Mouse (Mus musculus): ENCODE measurements around the gene Adcy4. TPM values are rescaled to one million over a fixed set of nuclear protein-coding genes. Genes with fewer than 3 reads are reported as not detected.

Gene Adcy4
- total and polyA plus RNA-seq, 3 experiments: 16.1 to 40.0 (median 20.3) TPM

DNA sequence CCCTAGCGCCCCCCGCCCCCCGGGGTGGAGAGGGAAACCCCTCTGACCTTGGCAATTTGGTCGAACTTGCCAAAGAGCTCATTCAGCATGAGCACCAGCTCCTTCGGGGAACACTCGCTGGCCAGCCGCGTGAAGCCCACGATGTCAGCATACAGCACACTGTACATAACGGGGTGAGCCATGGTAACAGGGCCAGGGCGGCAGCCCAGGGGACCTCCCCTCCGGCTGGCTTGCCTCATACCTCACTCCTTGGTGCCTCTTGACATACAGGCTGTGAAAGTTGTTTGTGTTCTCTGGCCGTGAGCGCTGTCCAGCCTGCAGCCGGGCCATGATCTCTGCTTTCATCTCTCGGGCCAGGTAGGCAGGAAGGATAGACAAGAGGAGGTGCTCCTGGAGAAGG lies 4.2 kb downstream of the Adcy4 start:
- Histone ChIP-seq H3K27me3 (ENCODE audit: control insufficient read depth, insufficient read depth, low read length) (no peaks in the 10 kb centered on the region), H3K27ac (no peak overlapping the region), H3K4me3 (no peak overlapping the region), H3K79me2 (replicated peaks; ENCODE audit: control insufficient read depth, insufficient read depth, low read length) (no peaks in the 10 kb centered on the region), H3K4me1 (ENCODE audit: control insufficient read depth, insufficient read depth, low read length) (peaks cover 7% of the 10 kb centered on the region), H3K9ac (ENCODE audit: low read depth, low read length) (no peak overlapping the region), H3K36me3 (ENCODE audit: control insufficient read depth, insufficient read depth, low read length) (no peaks in the 10 kb centered on the region; the same call in 1 of the 2 replicates)
- TF ChIP-seq POLR2A (IDR thresholded peaks at IDR 0.05; ENCODE audit: insufficient read depth, low read depth, low read length) (no peak), EP300 (IDR thresholded peaks at IDR 0.05; ENCODE audit: insufficient read depth, low read depth, low read length) (no peak), CTCF (IDR thresholded peaks at IDR 0.05) (no peak)
- 72% methylated on average over 16 of the region's 16 CpGs for WGBS
- DNase-seq: peak; percentile 3 to 12
- intact Hi-C loops (cut with DNase I): loop anchor here (2.0 to 5.0 kb wide), 2 partner anchors 87 to 138 kb away; no protein-coding TSS in a partner anchor

DNA sequence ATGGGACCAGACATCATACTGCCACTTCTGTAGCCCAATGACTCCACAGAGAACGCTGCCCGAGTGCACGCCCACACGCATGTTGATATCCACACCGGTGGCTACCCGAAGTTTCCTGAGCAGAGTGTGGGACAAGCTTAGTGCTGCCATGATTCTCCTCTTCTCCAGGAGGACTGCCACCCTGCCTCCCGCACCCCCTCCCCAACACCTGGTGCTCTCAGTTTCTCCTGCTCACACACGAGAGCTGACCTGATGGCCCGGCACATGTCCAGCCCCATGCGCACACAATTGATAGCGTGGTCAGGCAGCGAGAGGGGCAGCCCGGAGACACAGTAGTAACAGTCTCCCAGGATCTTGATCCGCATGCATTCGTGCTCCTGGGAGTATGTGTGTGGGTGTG lies 5.2 kb downstream of the Adcy4 start:
- DNase-seq: peak in 1 of 2 experiments; percentile 13
- Histone ChIP-seq H3K27me3 (ENCODE audit: control insufficient read depth, insufficient read depth, low read length) (no peaks in the 10 kb centered on the region), H3K4me3 (no peak overlapping the region), H3K27ac (no peak overlapping the region), H3K4me1 (ENCODE audit: control insufficient read depth, insufficient read depth, low read length) (peaks cover 7% of the 10 kb centered on the region), H3K36me3 (ENCODE audit: control insufficient read depth, insufficient read depth, low read length) (no peaks in the 10 kb centered on the region; the same call in 1 of the 2 replicates), H3K9ac (ENCODE audit: low read depth, low read length) (no peak overlapping the region), H3K79me2 (replicated peaks; ENCODE audit: control insufficient read depth, insufficient read depth, low read length) (no peaks in the 10 kb centered on the region)
- intact Hi-C loops (cut with DNase I): no loop called here
- no peak for TF ChIP-seq CTCF (IDR thresholded peaks at IDR 0.05)
- no peak for TF ChIP-seq POLR2A (IDR thresholded peaks at IDR 0.05; ENCODE audit: insufficient read depth, low read depth, low read length)
- TF ChIP-seq EP300 (IDR thresholded peaks at IDR 0.05; ENCODE audit: insufficient read depth, low read depth, low read length): no peak
- 85% methylated on average over 15 of the region's 15 CpGs for WGBS

DNA sequence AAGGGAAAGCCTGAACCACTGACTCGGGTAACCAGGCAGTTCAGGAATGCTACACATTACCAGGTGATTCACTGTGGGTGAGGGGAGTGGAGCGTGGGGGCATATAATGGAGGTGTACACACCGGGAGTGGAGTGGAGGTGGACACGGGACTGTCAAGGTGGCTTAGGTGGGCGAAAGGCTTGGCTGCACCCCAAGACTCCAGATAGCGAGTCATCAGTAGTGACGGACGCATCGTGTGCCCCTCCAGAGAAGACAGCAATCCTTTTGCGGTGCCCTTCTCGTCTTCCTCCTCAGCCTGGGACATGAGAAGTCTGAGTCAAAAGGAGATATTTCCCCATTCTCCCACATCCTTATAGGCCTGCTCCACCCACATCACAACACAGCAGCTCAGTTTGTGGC lies 6.1 kb downstream of the Adcy4 start:
- Histone ChIP-seq H3K4me1 (ENCODE audit: control insufficient read depth, insufficient read depth, low read length) (peaks cover 7% of the 10 kb centered on the region), H3K79me2 (replicated peaks; ENCODE audit: control insufficient read depth, insufficient read depth, low read length) (no peaks in the 10 kb centered on the region), H3K36me3 (ENCODE audit: control insufficient read depth, insufficient read depth, low read length) (no peaks in the 10 kb centered on the region; the same call in 1 of the 2 replicates), H3K27ac (peak overlapping the region; percentile 17), H3K27me3 (ENCODE audit: control insufficient read depth, insufficient read depth, low read length) (no peaks in the 10 kb centered on the region), H3K4me3 (no peak overlapping the region), H3K9ac (ENCODE audit: low read depth, low read length) (no peak overlapping the region)
- DNase-seq: peak in 1 of 2 experiments; percentile 17
- TF ChIP-seq EP300 (IDR thresholded peaks at IDR 0.05; ENCODE audit: insufficient read depth, low read depth, low read length) (no peak), CTCF (IDR thresholded peaks at IDR 0.05) (no peak), POLR2A (IDR thresholded peaks at IDR 0.05; ENCODE audit: insufficient read depth, low read depth, low read length) (no peak)
- intact Hi-C loops (cut with DNase I): no loop called here
- 81% methylated on average over 11 of the region's 11 CpGs for WGBS

DNA sequence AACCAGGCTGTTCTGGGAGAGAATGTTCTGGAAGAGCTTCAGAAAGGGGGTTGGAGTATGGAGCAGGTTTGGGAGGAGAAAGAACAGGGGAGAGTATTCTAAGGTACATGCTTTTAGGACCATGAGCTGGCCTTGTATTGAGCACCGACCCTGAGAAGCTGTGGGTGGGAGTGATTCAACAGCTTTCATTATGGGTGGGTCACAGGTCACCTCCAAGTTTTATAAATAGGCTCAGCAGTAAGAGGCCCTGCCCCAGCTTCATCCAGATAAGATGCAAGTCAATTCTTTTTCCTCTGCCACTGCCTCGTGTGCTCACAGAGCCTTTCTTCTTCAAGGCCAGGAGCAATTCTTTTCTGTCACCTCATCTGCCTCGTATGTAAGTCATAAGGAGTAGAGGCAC lies 6.7 kb downstream of the Adcy4 start:
- Histone ChIP-seq H3K4me1 (ENCODE audit: control insufficient read depth, insufficient read depth, low read length) (peaks cover 6% of the 10 kb centered on the region), H3K4me3 (no peak overlapping the region), H3K27me3 (ENCODE audit: control insufficient read depth, insufficient read depth, low read length) (no peaks in the 10 kb centered on the region), H3K79me2 (replicated peaks; ENCODE audit: control insufficient read depth, insufficient read depth, low read length) (no peaks in the 10 kb centered on the region), H3K36me3 (ENCODE audit: control insufficient read depth, insufficient read depth, low read length) (no peaks in the 10 kb centered on the region; the same call in 1 of the 2 replicates), H3K9ac (ENCODE audit: low read depth, low read length) (no peak overlapping the region), H3K27ac (peak overlapping the region; percentile 17)
- no peak for TF ChIP-seq CTCF (IDR thresholded peaks at IDR 0.05)
- intact Hi-C loops (cut with DNase I): no loop called here
- DNase-seq: no peak
- WGBS: 36% methylated on average over 3 of the region's 3 CpGs

DNA sequence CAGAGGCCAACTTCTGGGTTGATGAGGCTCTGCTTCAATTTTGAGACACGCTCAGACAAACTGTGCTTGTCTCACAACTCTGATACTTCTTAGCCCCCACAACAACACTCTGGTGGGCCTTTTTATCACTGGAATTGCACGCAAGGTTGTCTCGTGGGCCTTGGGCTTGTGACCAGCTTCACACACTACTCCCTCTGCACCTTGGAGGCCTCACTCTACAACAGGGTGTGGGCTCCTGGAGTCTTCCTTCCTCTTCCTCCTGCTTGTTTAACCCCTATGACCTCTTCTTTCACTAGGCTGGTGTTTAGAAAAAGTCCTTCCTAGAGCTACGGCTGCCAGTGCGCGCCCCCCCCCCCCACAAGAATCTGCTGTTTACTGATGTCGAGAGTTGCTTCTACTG lies 7.2 kb downstream of the Adcy4 start:
- Histone ChIP-seq H3K4me3 (no peak overlapping the region), H3K79me2 (replicated peaks; ENCODE audit: control insufficient read depth, insufficient read depth, low read length) (no peaks in the 10 kb centered on the region), H3K4me1 (ENCODE audit: control insufficient read depth, insufficient read depth, low read length) (peaks cover 6% of the 10 kb centered on the region), H3K27ac (no peak overlapping the region), H3K9ac (ENCODE audit: low read depth, low read length) (no peak overlapping the region), H3K27me3 (ENCODE audit: control insufficient read depth, insufficient read depth, low read length) (no peaks in the 10 kb centered on the region), H3K36me3 (ENCODE audit: control insufficient read depth, insufficient read depth, low read length) (no peaks in the 10 kb centered on the region; the same call in 1 of the 2 replicates)
- TF ChIP-seq POLR2A (IDR thresholded peaks at IDR 0.05; ENCODE audit: insufficient read depth, low read depth, low read length) (no peak), EP300 (IDR thresholded peaks at IDR 0.05; ENCODE audit: insufficient read depth, low read depth, low read length) (no peak), CTCF (IDR thresholded peaks at IDR 0.05) (no peak)
- DNase-seq: no peak
- WGBS: 46% methylated on average over 7 of the region's 7 CpGs
- intact Hi-C loops (cut with DNase I): no loop called here

DNA sequence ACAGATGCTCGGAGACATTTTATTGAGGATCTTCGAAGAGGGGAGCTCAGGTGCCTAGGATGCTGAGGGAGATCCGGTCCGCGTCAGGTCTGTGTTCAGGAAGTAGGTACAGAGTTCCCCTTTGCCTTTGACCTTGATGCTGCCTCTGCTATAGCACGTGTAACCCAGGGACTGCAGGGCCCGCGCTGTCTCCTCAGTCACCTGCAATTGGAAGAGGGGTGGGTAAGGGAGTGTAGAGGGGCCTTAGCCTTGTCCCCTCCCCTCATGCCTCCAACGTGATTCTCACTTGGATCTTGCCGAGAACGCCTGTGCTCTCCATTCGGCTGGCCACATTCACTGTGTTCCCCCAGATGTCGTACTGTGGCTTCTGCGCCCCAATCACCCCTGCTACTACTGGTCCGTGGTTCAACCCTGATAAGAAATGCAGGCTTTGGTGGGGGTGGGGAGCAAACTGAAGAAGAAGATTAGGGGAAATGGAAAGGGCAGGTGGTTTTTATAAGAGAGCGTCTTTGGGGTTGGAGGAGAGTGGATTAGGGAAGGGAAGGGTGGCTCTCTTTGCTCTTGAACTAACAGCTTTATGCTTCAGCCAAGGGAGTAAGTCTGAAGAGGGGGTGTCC lies 14.7 kb downstream of the Adcy4 start:
- no peak overlapping the region for H3K27ac ChIP-seq
- H3K79me2 ChIP-seq (replicated peaks; ENCODE audit: control insufficient read depth, insufficient read depth, low read length): no peaks in the 10 kb centered on the region
- TF ChIP-seq POLR2A (IDR thresholded peaks at IDR 0.05; ENCODE audit: insufficient read depth, low read depth, low read length) (no peak), CTCF (IDR thresholded peaks at IDR 0.05) (no peak), EP300 (IDR thresholded peaks at IDR 0.05; ENCODE audit: insufficient read depth, low read depth, low read length) (no peak)
- H3K27me3 ChIP-seq (ENCODE audit: control insufficient read depth, insufficient read depth, low read length): no peaks in the 10 kb centered on the region
- no peak overlapping the region for H3K9ac ChIP-seq (ENCODE audit: low read depth, low read length)
- H3K36me3 ChIP-seq (ENCODE audit: control insufficient read depth, insufficient read depth, low read length): no peaks in the 10 kb centered on the region
- H3K4me3 ChIP-seq: no peak overlapping the region
- intact Hi-C loops (cut with DNase I): no loop called here
- no peak for DNase-seq
- H3K4me1 ChIP-seq (ENCODE audit: control insufficient read depth, insufficient read depth, low read length): no peaks in the 10 kb centered on the region
- WGBS: 84% methylated on average over 16 of the region's 16 CpGs
